Mouse (Mus musculus) kidney, postnatal 25 days (tissue): Measurements from ENCODE around the gene 2410137M14Rik.
"Not testable (repeated sequence)": the region's sequence is repeated elsewhere in the genome, so short reads cannot be mapped to it uniquely, and the experiment has no call there.

Experiments
- DNase-seq, 2 experiments: peaks; one replicate each; pipeline ENCODE4 v3.0.0; 2021; ENCODE audit warnings: mixed read lengths in 2 of 2

Gene 2410137M14Rik

DNA sequence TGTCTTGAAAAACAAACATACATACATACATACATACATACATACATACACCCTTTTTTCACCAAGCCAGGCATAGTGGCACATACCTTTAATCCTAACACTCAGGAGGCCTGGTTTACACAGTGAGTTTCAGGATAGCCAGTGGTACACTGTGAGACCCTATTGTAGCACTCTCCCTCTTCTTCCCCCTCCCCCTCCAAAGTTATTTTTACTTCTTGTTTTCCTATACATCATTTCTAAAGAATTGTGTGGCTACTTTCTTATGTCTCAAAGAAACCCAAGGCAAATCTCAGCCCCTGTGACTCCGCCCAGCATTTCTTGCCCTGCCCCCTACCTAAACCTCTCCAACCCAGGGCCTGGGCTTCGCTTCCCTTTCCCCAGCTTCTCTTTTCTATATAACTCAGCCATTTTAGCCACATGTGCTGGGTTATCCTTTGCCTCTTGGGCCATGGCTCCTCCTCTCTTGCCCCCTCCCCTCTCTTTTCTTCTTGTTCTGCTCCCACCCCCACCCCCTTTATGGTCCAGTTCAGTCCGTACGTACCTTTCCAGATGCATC lies 12.8 kb upstream of the 2410137M14Rik start:
- no peak for DNase-seq

- DNase-seq: no peak
Observed at GRCm38 (mm10) chr17:36992336-36993104, 11.5 kb upstream of the 2410137M14Rik start.

DNA sequence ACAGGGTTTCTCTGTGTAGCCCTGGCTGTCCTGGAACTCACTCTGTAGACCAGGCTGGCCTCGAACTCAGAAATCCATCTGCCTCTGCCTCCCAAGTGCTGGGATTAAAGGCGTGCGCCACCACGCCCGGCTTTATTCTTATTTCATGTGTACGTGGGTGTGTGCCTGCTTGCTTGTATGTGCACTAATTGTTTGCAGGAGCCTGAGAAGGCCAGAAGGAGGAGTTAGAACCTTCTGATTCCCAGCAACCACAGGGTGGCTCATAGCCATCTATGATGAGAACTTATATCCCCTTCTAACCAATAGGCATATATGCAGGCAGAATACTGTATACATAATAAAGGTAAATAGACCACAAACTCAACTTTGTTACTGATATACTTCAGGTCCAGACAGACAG lies 9.6 kb upstream of the 2410137M14Rik start:
- not testable (repeated sequence) for DNase-seq

- no peak for DNase-seq
Observed at GRCm38 (mm10) chr17:36989437-36989836, 8.4 kb upstream of the 2410137M14Rik start, which contains the start of gene H2-M5. TSS of gene H2-M5 (minus strand) at chr17:36989537.

GRCm38 (mm10) chr17:36988475-36988874 lies 7.4 kb upstream of the 2410137M14Rik start:
- no peak for DNase-seq

- no peak for DNase-seq
Observed at GRCm38 (mm10) chr17:36982253-36983155, 1.5 kb upstream of the 2410137M14Rik start.

GRCm38 (mm10) chr17:36981845-36982244 lies 808 bp upstream of the 2410137M14Rik start:
- DNase-seq: no peak

GRCm38 (mm10) chr17:36973271-36973787 lies 7.7 kb downstream of the 2410137M14Rik start:
- no peak for DNase-seq

DNA sequence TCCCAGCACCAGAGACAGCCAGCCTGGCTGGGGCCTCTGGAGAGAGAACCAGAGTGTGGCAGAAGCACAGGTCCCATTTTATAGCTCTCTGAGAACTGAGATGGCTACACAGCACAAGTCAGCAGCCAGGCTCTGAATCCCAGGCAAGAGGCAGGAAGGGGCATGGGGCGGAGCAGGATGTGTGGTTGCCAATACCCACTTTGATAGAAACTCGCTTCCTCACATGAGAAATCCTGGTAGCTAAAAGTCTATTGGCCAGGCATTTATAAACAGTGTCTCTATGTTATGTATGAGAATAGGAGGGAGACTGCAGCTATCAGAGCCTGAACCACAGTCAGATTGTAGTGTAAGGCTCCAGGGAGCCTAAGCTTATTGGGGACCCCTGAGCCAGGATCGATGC lies 8.2 kb downstream of the 2410137M14Rik start:
- no peak for DNase-seq

DNA sequence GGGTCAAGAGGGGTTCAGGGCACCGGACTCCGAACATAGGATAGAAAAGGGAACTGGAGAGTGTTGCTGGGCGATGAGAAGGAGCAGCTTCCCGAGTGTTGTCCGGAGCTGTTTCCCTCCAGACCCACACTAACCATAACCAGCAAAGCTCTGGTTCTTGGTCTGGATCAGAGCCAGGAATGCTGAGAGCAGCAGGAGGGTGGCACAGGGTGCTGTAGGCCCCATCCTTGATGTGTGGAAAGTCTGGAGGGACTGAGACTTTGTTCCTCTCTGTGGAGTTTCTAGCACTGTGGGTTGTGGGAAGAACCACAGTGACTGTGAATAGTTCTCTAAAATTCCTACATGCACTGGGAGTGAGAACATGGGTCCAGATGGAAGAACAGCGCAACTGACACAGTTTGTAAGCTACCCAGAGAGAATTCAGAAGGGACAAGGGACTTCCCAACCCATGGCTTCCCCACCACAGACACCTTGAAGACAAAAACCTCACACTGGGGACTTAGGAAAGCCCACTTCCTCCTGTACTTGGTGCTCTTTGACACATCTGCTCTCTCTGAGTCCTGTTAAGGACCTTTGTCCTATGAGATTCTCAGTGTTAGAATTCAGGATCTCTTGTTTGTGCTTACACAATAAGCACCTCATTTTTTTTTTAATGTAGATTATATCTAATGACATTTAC lies 9.7 kb downstream of the 2410137M14Rik start:
- no peak for DNase-seq

DNA sequence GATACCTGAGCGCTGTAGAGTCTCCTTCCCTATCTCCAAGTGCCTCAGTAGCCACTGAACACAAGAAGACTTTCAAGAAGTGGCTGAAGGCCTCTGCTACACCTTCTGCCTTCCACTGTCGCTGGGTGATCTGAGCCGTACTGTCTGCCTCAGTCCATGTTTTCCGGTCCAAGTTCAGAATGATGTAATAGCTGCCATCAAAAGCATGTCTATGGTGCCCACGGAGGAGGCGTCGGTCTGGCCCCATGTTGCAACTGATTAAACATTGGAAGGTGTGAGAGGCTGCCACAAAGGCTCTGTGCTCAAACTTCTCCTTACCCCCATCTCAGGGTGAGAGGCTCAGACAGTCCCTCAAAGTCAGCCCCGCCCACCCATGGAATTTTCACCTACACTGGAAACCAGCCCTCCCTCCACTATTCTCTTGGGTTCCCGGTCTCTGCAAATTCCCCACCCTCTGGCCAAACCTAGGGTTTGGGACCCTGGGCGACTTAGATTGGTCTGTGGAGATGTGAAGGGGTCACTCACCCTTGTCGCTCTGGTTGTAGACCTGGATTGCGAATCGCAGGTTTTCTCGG lies 10.6 kb downstream of the 2410137M14Rik start:
- no peak for DNase-seq

- no peak for DNase-seq
Observed at GRCm38 (mm10) chr17:36966875-36967274, 14.2 kb downstream of the 2410137M14Rik start.

GRCm38 (mm10) chr17:36961125-36961524 lies 19.9 kb downstream of the 2410137M14Rik start:
- DNase-seq: no peak

DNA sequence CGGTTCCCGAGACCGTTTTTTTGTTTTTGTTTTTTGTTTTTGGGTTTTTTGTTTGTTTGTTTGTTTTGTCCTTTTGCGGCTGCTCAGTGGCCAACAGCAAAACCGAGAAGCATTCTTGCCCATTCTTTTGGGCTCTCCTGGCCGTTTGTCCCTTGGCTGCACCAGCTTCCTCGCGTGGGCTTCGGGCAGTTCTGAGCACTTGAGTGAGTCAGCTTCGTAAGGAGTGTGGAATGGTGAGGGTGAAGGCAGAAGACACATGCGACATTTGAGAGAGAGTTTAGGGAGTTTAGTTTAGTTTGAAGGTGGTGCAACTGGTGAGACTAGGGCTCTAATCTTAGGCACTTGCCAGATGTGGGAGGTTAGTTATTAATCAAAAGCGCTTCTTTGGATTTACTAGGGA lies 22.2 kb downstream of the 2410137M14Rik start:
- no peak for DNase-seq

DNA sequence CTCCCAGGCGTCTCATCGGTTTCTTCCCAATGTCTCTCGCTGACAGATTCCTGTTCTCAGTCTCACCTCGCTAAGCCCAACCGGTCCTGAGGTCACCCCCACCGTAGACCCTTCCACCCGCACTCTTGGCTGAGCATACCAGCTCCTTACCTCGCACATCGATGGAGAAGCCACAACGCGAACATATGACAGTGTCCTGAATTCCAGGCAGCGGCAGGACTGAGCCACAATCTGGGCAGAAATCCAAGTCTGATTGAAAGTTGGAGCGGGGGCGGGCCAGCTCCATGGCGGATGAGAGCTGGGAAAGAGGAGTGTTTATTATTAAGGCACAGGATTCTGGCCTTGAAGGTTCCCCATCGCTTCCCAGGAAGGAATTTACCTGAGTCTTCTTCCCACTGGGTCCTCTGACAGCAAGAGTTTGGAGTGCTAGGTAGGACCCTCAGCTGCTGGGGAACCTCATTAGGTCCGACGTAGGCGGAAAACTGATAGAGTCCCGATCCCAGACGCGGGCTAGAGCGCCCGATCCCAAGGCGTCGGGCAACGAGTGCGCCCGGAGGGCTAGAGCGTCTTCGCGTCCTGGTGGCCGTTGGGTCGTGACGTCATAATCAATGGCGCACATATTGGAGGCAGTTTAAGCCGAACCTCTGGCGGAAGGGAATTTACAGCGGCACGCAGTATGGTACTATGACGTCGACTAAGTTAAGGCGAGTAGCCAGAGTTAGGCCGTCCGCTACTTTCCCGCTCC lies 22.9 kb downstream of the 2410137M14Rik start, which contains the start of the genes Znrd1 and Znrd1as:
Gene Znrd1 (minus strand): TSS at position 561 of the 745 bp plus-strand sequence.
Gene Znrd1as (plus strand): TSS at position 594 of the 745 bp plus-strand sequence.
- DNase-seq: peak; percentile 96 to 98

GRCm38 (mm10) chr17:36953062-36953461 lies 28.0 kb downstream of the 2410137M14Rik start:
- DNase-seq: no peak

- DNase-seq: no peak
Observed at GRCm38 (mm10) chr17:36952631-36953030, 28.4 kb downstream of the 2410137M14Rik start.

GRCm38 (mm10) chr17:36950981-36951947 lies 29.8 kb downstream of the 2410137M14Rik start, which contains the start of gene Ppp1r11:
TSS of gene Ppp1r11 (minus strand) at chr17:36951741.
- DNase-seq: peak; percentile 97 to 98

GRCm38 (mm10) chr17:36949265-36949664 lies 31.8 kb downstream of the 2410137M14Rik start:
- DNase-seq: no peak

- no peak for DNase-seq
Observed at GRCm38 (mm10) chr17:36948286-36948685, 32.8 kb downstream of the 2410137M14Rik start.
